Mouse (Mus musculus): ENCODE data around the gene Golgb1.

Gene Golgb1

GRCm38 (mm10) chr16:36946459-36947159, 71.7 kb downstream of the Golgb1 start:
- no peak for DNase-seq

GRCm38 (mm10) chr16:36947646-36948197, 72.8 kb downstream of the Golgb1 start:
- no peak for DNase-seq

GRCm38 (mm10) chr16:36949614-36950336, 74.8 kb downstream of the Golgb1 start:
- no peak for DNase-seq

DNA sequence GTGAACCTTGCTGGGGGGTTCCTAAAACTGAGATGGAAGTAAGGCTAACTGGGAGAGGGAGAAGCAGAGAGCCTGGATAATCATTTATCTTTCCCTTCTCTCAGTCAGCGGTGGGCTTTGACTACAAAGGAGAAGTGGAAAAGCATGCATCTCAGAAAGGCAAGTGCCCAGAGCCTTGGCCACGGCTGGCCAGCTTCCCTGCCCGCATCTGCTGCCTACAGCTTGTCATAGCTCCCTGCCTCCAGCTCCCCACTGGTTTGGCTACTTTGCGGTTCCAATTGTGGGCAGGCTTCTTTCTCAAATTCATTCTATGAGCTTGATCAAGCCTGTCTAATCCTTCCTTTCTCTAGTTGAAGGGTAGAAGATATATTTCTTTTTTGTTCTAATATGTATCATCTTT, 76.1 kb downstream of the Golgb1 start:
- DNase-seq, result peak; percentile 44

DNA sequence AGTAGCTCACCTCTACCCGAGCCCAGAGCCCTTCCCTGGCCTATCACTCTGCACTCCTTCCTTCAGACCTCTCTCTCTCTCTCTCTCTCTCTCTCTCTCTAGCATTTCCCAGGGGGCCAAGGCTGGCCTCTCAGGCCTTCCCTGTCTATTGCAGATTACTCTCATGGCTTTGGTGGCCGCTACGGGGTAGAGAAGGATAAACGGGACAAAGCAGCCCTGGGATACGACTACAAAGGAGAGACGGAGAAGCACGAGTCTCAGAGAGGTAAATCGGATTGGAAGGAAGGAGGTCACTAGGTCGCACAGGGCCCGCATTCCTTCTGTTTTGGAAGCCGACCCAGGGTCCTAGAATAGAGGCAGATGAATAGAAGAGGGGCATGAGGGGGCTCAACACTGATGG, 80.2 kb downstream of the Golgb1 start:
- no peak for DNase-seq

- no peak for DNase-seq
Measured at GRCm38 (mm10) chr16:36963415-36963814, 88.5 kb downstream of the Golgb1 start.

- no peak for DNase-seq
Measured at GRCm38 (mm10) chr16:36979127-36979526, 104.2 kb downstream of the Golgb1 start.

Data from cerebellum, adult 9-11 months (tissue).